Mouse (Mus musculus): Measurements from ENCODE around the gene Raly.

DNA sequence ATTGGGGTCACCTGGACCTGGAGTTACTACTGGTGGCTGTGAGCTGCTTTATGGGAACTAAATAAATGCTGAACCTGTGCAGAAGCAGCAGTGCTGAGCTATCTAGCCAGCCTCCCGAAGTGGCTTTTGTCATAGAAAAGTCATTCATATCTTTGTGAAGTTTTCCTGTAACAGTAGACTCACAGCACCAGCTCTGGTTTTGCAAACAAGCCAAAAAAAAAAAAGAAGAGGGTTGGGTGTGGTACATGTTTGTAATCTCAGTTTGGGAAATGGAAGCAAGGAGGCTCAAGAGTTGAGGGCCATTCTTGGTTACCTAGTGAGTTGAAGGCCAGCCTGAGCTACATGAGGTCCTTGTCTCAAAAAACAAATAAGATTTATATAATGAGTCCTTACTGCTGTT is 29.4 kb downstream of the Raly start:
- TF ChIP-seq POLR2A (IDR thresholded peaks at IDR 0.05; ENCODE audit: low read depth, low read length) (no peak), CTCF (IDR thresholded peaks at IDR 0.05; ENCODE audit: extremely low read depth, insufficient read length, insufficient replicate concordance, low read depth, low read length) (no peak)
